ENCODE assay signal across 16 mouse cellular contexts in the genomic region with DNA sequence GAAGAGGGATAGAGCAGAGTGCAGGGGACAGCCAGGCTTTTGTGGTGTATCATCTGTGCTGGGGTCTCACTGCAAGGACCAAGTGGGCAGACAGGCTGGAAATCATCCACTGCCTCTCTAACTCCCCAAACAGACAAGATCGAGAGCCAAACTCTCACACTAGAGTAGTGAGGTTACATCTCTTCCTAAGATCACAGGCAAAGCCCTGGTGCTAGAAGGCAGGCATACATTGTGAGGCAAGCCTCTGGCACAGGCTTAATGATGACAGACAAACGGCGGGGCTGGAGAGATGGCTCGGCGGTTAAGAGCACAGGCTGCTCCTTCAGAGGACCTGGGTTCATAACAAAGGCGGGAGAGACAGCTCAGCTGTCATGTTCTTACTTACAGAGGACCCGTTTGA. TPM values are rescaled to one million over a fixed set of nuclear protein-coding genes. Genes with fewer than 3 reads are reported as not detected.
DNase-seq lines count a peak whose midpoint lies in the region; ATAC-seq and TF ChIP-seq lines count a peak whose summit lies in the region.
"Had no signal": no experiment of that assay in that cellular context is flagged by ENCODE, and none has a peak within 500 bp of the region (broad histone marks: within the 10 kb centered on the region; RNA-seq: fewer than 3 reads in every experiment).

No protein-coding gene starts in this region.

- no peaks in the 10 kb centered on the region for H3K27me3 ChIP-seq in hindbrain, embryonic 10.5 days (ENCODE audit: insufficient read depth, poor library complexity, severe bottlenecking)
- H3K27me3 ChIP-seq in hindbrain, embryonic 16.5 days (replicated peaks; ENCODE audit: control insufficient read depth, insufficient read depth, low read length) = no peaks in the 10 kb centered on the region
- H3K27me3 ChIP-seq in CH12.LX (replicated peaks) = no peaks in the 10 kb centered on the region
- H3K27me3 ChIP-seq in liver, postnatal 0 days (ENCODE audit: insufficient read depth, low read length) = no peaks in the 10 kb centered on the region
- H3K27me3 ChIP-seq in kidney, embryonic 15.5 days = no peaks in the 10 kb centered on the region
- H3K27me3 ChIP-seq: forebrain, embryonic 15.5 days; limb, embryonic 15.5 days had no signal

- no peak overlapping the region for H3K9ac ChIP-seq in hindbrain, embryonic 16.5 days (ENCODE audit: low read depth, low read length)
- peak overlapping the region; percentile 97 for H3K9ac ChIP-seq in CH12.LX (ENCODE audit: insufficient read depth, low read depth)
- peak overlapping the region; percentile 94 for H3K9ac ChIP-seq in liver, postnatal 0 days (replicated peaks)
- no peak overlapping the region for H3K9ac ChIP-seq in kidney, embryonic 15.5 days
- H3K9ac ChIP-seq: forebrain, embryonic 15.5 days; limb, embryonic 15.5 days had no signal

- peak overlapping the region; percentile 72 for H3K27ac ChIP-seq in hindbrain, embryonic 10.5 days
- no peak overlapping the region for H3K27ac ChIP-seq in hindbrain, embryonic 16.5 days (ENCODE audit: low read depth, low read length)
- peak overlapping the region; percentile 85 for H3K27ac ChIP-seq in CH12.LX (ENCODE audit: insufficient read depth, low read depth)
- H3K27ac ChIP-seq in bone marrow macrophage, adult 2 months (ENCODE audit: insufficient read depth, low read depth, low read length) = peak overlapping the region; percentile 71
- H3K27ac ChIP-seq in liver, postnatal 0 days (ENCODE audit: low read depth) = peak overlapping the region; percentile 96
- H3K27ac ChIP-seq in kidney, embryonic 15.5 days = no peak overlapping the region
- H3K27ac ChIP-seq: forebrain, embryonic 15.5 days had no signal

- no peak overlapping the region for H3K4me3 ChIP-seq in hindbrain, embryonic 10.5 days
- no peak overlapping the region for H3K4me3 ChIP-seq in hindbrain, embryonic 16.5 days (ENCODE audit: low read length)
- H3K4me3 ChIP-seq in CH12.LX (replicated peaks in 1 of 3; ENCODE audit: low read depth in 2 of 3, low read length in 2 of 3, poor library complexity in 1 of 3) = peak overlapping the region; percentile 25 to 85 (median 79)
- peak overlapping the region; percentile 12 for H3K4me3 ChIP-seq in bone marrow macrophage, adult 2 months (ENCODE audit: insufficient read depth, low read length)
- peak overlapping the region; percentile 78; the same call in 1 of the 2 replicates for H3K4me3 ChIP-seq in liver, postnatal 0 days (ENCODE audit: low read depth, low read length)
- H3K4me3 ChIP-seq in kidney, embryonic 15.5 days (replicated peaks) = no peak overlapping the region
- H3K4me3 ChIP-seq: forebrain, embryonic 15.5 days had no signal

- no peak for TF ChIP-seq POLR2A in CH12.LX (IDR thresholded peaks at IDR 0.05; ENCODE audit: low read depth, low read length)
- no peak for TF ChIP-seq POLR2A in bone marrow macrophage, adult 2 months (IDR thresholded peaks at IDR 0.05; ENCODE audit: borderline replicate concordance, low read depth, low read length)

- peaks cover 42% of the 10 kb centered on the region for H3K4me1 ChIP-seq in hindbrain, embryonic 10.5 days (replicated peaks)
- peaks cover 17% of the 10 kb centered on the region for H3K4me1 ChIP-seq in hindbrain, embryonic 16.5 days (ENCODE audit: control insufficient read depth, insufficient read depth, low read depth, low read length)
- H3K4me1 ChIP-seq in CH12.LX (ENCODE audit: control insufficient read depth in 1 of 2, insufficient read depth in 2 of 2) = peaks cover 15 to 39% of the 10 kb centered on the region in 2 experiments
- H3K4me1 ChIP-seq in bone marrow macrophage, adult 2 months (ENCODE audit: control insufficient read depth, insufficient read depth, low read length) = peaks cover 34% of the 10 kb centered on the region
- H3K4me1 ChIP-seq in liver, postnatal 0 days (ENCODE audit: insufficient read depth) = peaks cover 46% of the 10 kb centered on the region
- H3K4me1 ChIP-seq in kidney, embryonic 15.5 days = peaks cover 42% of the 10 kb centered on the region

- TF ChIP-seq RAD21 in CH12.LX (IDR thresholded peaks at IDR 0.05; ENCODE audit: low read depth, low read length) = no peak

- TF ChIP-seq EP300 in CH12.LX (IDR thresholded peaks at IDR 0.05; ENCODE audit: low read length) = no peak
- no peak for TF ChIP-seq EP300 in liver, postnatal 0 days (IDR thresholded peaks at IDR 0.05; ENCODE audit: low read depth)

- in situ Hi-C loops in CH12.LX (cut with MboI; ENCODE audit: low pct_ligation_motif_present, low pct_unique_long_range_greater_than_20kb, low sequenced_read_pairs) = no loop called here

- DNase-seq in hindbrain, embryonic 10.5 days (ENCODE audit: low spot score) = no peak
- no peak for DNase-seq in CH12.LX (ENCODE audit: extremely low read depth)
- no peak for DNase-seq in liver, postnatal 0 days
- DNase-seq in cerebellum, postnatal 10 days = no peak
- no peak for DNase-seq in layer of hippocampus, postnatal 36 days
- DNase-seq: adrenal gland, adult 8-10 months; cerebellum, adult 2 months; gastrocnemius, postnatal 14 days; kidney, postnatal 4 days; thymus, postnatal 36 days had no signal

- dilution Hi-C loops in CH12.LX (cut with MboI; ENCODE audit: extremely low pct_ligation_motif_present, extremely low pct_unique_long_range_greater_than_20kb, low sequenced_read_pairs) = no loop called here

- H3K36me3 ChIP-seq in hindbrain, embryonic 10.5 days = peaks cover 5% of the 10 kb centered on the region; the same call in 1 of the 2 replicates
- H3K36me3 ChIP-seq in hindbrain, embryonic 16.5 days (ENCODE audit: control insufficient read depth, insufficient read depth, low read length) = no peaks in the 10 kb centered on the region
- H3K36me3 ChIP-seq in CH12.LX (replicated peaks in 1 of 2; ENCODE audit: control insufficient read depth in 1 of 2, insufficient read depth in 1 of 2, low read length in 1 of 2) = peaks cover 0 to 10% of the 10 kb centered on the region in 2 experiments
- no peaks in the 10 kb centered on the region for H3K36me3 ChIP-seq in liver, postnatal 0 days (replicated peaks; ENCODE audit: insufficient read depth, low read length)
- H3K36me3 ChIP-seq in kidney, embryonic 15.5 days = no peaks in the 10 kb centered on the region
- H3K36me3 ChIP-seq: forebrain, embryonic 15.5 days had no signal

- no peak for ATAC-seq in hindbrain, embryonic 16.5 days
- no peak for ATAC-seq in liver, postnatal 0 days
- no peak for ATAC-seq in kidney, embryonic 15.5 days (replicated peaks; ENCODE audit: low FRiP score)
- ATAC-seq: forebrain, embryonic 15.5 days; intestine, embryonic 16.5 days had no signal

- no peak for TF ChIP-seq CTCF in CH12.LX (conservative IDR thresholded peaks at IDR 0.05 in 1 of 2, IDR thresholded peaks at IDR 0.05 in 1 of 2; ENCODE audit: low read depth in 2 of 2, low read length in 2 of 2)
- TF ChIP-seq CTCF in bone marrow macrophage, adult 2 months (IDR thresholded peaks at IDR 0.05; ENCODE audit: low read depth, low read length) = no peak
- TF ChIP-seq CTCF in liver, postnatal 0 days (IDR thresholded peaks at IDR 0.05; ENCODE audit: low read depth) = no peak

- 43% methylated on average over 7 of the region's 7 CpGs for WGBS in hindbrain, embryonic 10.5 days
- WGBS in hindbrain, embryonic 16.5 days = 35% methylated on average over 7 of the region's 7 CpGs
- 32% methylated on average over 7 of the region's 7 CpGs for WGBS in liver, postnatal 0 days (ENCODE audit: insufficient replicate concordance)
- 49% methylated on average over 7 of the region's 7 CpGs for WGBS in kidney, embryonic 15.5 days

- peaks cover 31% of the 10 kb centered on the region for H3K79me2 ChIP-seq in CH12.LX (replicated peaks; ENCODE audit: control insufficient read depth, extremely low read depth, insufficient read depth, poor library complexity, severe bottlenecking)

- H3K9me3 ChIP-seq in hindbrain, embryonic 10.5 days = no peaks in the 10 kb centered on the region
- no peaks in the 10 kb centered on the region for H3K9me3 ChIP-seq in hindbrain, embryonic 16.5 days (ENCODE audit: control insufficient read depth, low read length)
- H3K9me3 ChIP-seq in CH12.LX (replicated peaks; ENCODE audit: low read length) = no peaks in the 10 kb centered on the region
- H3K9me3 ChIP-seq in liver, postnatal 0 days (ENCODE audit: low read length) = no peaks in the 10 kb centered on the region
- no peaks in the 10 kb centered on the region for H3K9me3 ChIP-seq in kidney, embryonic 15.5 days (replicated peaks)
- H3K9me3 ChIP-seq: forebrain, embryonic 15.5 days; limb, embryonic 15.5 days had no signal

- H3K4me2 ChIP-seq in hindbrain, embryonic 16.5 days (ENCODE audit: low read length) = no peak overlapping the region
- peak overlapping the region; percentile 95 for H3K4me2 ChIP-seq in CH12.LX (ENCODE audit: insufficient read depth, low read depth, poor library complexity, severe bottlenecking)
- peak overlapping the region; percentile 87 for H3K4me2 ChIP-seq in liver, postnatal 0 days (ENCODE audit: low read depth, low read length)
- no peak overlapping the region for H3K4me2 ChIP-seq in kidney, embryonic 15.5 days
- H3K4me2 ChIP-seq: forebrain, embryonic 15.5 days had no signal

RNA-seq across cellular contexts. Expression of a gene that starts 1.1 kb away (rescaled TPM):
- polyA plus RNA-seq in hindbrain, embryonic 10.5 days (2016; fragmentation: Nextera tagmentation; extraction: Ambion mirVana) = 116 and 123 TPM in 2 replicates
- 97.4 and 102 TPM in 2 replicates for polyA plus RNA-seq in hindbrain, embryonic 16.5 days (2015; fragmentation: Nextera tagmentation; extraction: Ambion mirVana)
- 70.6 and 81.1 TPM in 2 replicates for total RNA-seq in CH12.LX (2012; rRNA removed)
- 96.7 and 105 TPM in 2 replicates for total RNA-seq in CH12.LX (2014; rRNA removed)
- 84.5 and 89.8 TPM in 2 replicates for polyA plus RNA-seq in CH12.LX (2012; ENCODE audit: insufficient read length, low read depth)
- 173 and 186 TPM in 2 replicates for polyA plus RNA-seq in bone marrow macrophage, adult 2 months (2012; ENCODE audit: insufficient read depth, insufficient read length, missing spikeins)
- polyA plus RNA-seq in liver, postnatal 0 days (2015; fragmentation: Nextera tagmentation; extraction: Ambion mirVana) = 124 and 125 TPM in 2 replicates
- 10 to 100 TPM; 59.4 to 62.9 TPM for total RNA-seq in layer of hippocampus, postnatal 36 days (2021)
- polyA plus RNA-seq in kidney, embryonic 15.5 days (2015; fragmentation: Nextera tagmentation; extraction: Ambion mirVana) = 169 and 181 TPM in 2 replicates

RNA-seq across cellular contexts. Expression of a gene that starts 6.5 kb away (rescaled TPM):
- polyA plus RNA-seq in hindbrain, embryonic 10.5 days (2016; fragmentation: Nextera tagmentation; extraction: Ambion mirVana) = 2.0 and 2.1 TPM in 2 replicates
- polyA plus RNA-seq in hindbrain, embryonic 16.5 days (2015; fragmentation: Nextera tagmentation; extraction: Ambion mirVana) = 0.35 TPM in 2 replicates
- total RNA-seq in CH12.LX (2012; rRNA removed) (1.9 and 2.5 TPM in 2 replicates), CH12.LX (2014; rRNA removed) (1.4 and 1.5 TPM in 2 replicates)
- polyA plus RNA-seq in CH12.LX (2012; ENCODE audit: insufficient read length, low read depth) = 3.6 and 4.1 TPM in 2 replicates
- polyA plus RNA-seq in bone marrow macrophage, adult 2 months (2012; ENCODE audit: insufficient read depth, insufficient read length, missing spikeins) = 11.1 and 15.4 TPM in 2 replicates
- polyA plus RNA-seq in liver, postnatal 0 days (2015; fragmentation: Nextera tagmentation; extraction: Ambion mirVana) = 1.2 TPM in 2 replicates
- 1 to 10 TPM in 1 of 2 experiments, under 1 TPM in 1; 0.94 to 1.4 TPM for total RNA-seq in layer of hippocampus, postnatal 36 days (2021)
- polyA plus RNA-seq in kidney, embryonic 15.5 days (2015; fragmentation: Nextera tagmentation; extraction: Ambion mirVana) = 6.2 and 6.5 TPM in 2 replicates

RNA-seq across cellular contexts. Expression of a gene that starts 31.6 kb away (rescaled TPM):
- 28.2 and 28.6 TPM in 2 replicates for polyA plus RNA-seq in hindbrain, embryonic 10.5 days (2016; fragmentation: Nextera tagmentation; extraction: Ambion mirVana)
- 77.6 and 79.9 TPM in 2 replicates for polyA plus RNA-seq in hindbrain, embryonic 16.5 days (2015; fragmentation: Nextera tagmentation; extraction: Ambion mirVana)
- total RNA-seq in CH12.LX (2012; rRNA removed) = 7.1 and 8.4 TPM in 2 replicates
- 7.1 and 8.5 TPM in 2 replicates for total RNA-seq in CH12.LX (2014; rRNA removed)
- polyA plus RNA-seq in CH12.LX (2012; ENCODE audit: insufficient read length, low read depth) = 8.8 and 9.1 TPM in 2 replicates
- polyA plus RNA-seq in bone marrow macrophage, adult 2 months (2012; ENCODE audit: insufficient read depth, insufficient read length, missing spikeins) = 15.6 and 16.6 TPM in 2 replicates
- 10.6 and 10.7 TPM in 2 replicates for polyA plus RNA-seq in liver, postnatal 0 days (2015; fragmentation: Nextera tagmentation; extraction: Ambion mirVana)
- 10 to 100 TPM; 19.8 to 22.2 TPM for total RNA-seq in layer of hippocampus, postnatal 36 days (2021)
- 21.6 and 22.5 TPM in 2 replicates for polyA plus RNA-seq in kidney, embryonic 15.5 days (2015; fragmentation: Nextera tagmentation; extraction: Ambion mirVana)

RNA-seq across cellular contexts. Expression of a gene that starts 32.3 kb away (rescaled TPM):
- 33.9 and 44.1 TPM in 2 replicates for polyA plus RNA-seq in hindbrain, embryonic 10.5 days (2016; fragmentation: Nextera tagmentation; extraction: Ambion mirVana)
- polyA plus RNA-seq in hindbrain, embryonic 16.5 days (2015; fragmentation: Nextera tagmentation; extraction: Ambion mirVana) = 35.8 and 36.3 TPM in 2 replicates
- total RNA-seq in CH12.LX (2012; rRNA removed) (4.9 and 5.4 TPM in 2 replicates), CH12.LX (2014; rRNA removed) (5.0 and 6.0 TPM in 2 replicates)
- polyA plus RNA-seq in CH12.LX (2012; ENCODE audit: insufficient read length, low read depth) = 8.7 and 14.4 TPM in 2 replicates
- polyA plus RNA-seq in bone marrow macrophage, adult 2 months (2012; ENCODE audit: insufficient read depth, insufficient read length, missing spikeins) = 50.7 and 70.7 TPM in 2 replicates
- polyA plus RNA-seq in liver, postnatal 0 days (2015; fragmentation: Nextera tagmentation; extraction: Ambion mirVana) = 41.4 and 42.8 TPM in 2 replicates
- 10 to 100 TPM; 19.3 to 19.4 TPM for total RNA-seq in layer of hippocampus, postnatal 36 days (2021)
- polyA plus RNA-seq in kidney, embryonic 15.5 days (2015; fragmentation: Nextera tagmentation; extraction: Ambion mirVana) = 39.2 and 46.2 TPM in 2 replicates

RNA-seq across cellular contexts. Expression of a gene that starts 43.5 kb away (rescaled TPM):
- polyA plus RNA-seq in hindbrain, embryonic 10.5 days (2016; fragmentation: Nextera tagmentation; extraction: Ambion mirVana) = 51.7 and 54.4 TPM in 2 replicates
- polyA plus RNA-seq in hindbrain, embryonic 16.5 days (2015; fragmentation: Nextera tagmentation; extraction: Ambion mirVana) = 36.0 and 44.3 TPM in 2 replicates
- total RNA-seq in CH12.LX (2012; rRNA removed) (33.7 and 36.1 TPM in 2 replicates), CH12.LX (2014; rRNA removed) (43.2 and 46.5 TPM in 2 replicates)
- 45.1 and 49.5 TPM in 2 replicates for polyA plus RNA-seq in CH12.LX (2012; ENCODE audit: insufficient read length, low read depth)
- 34.2 and 37.2 TPM in 2 replicates for polyA plus RNA-seq in bone marrow macrophage, adult 2 months (2012; ENCODE audit: insufficient read depth, insufficient read length, missing spikeins)
- polyA plus RNA-seq in liver, postnatal 0 days (2015; fragmentation: Nextera tagmentation; extraction: Ambion mirVana) = 6.3 and 6.6 TPM in 2 replicates
- total RNA-seq in layer of hippocampus, postnatal 36 days (2021) = 10 to 100 TPM; 36.0 to 40.2 TPM
- polyA plus RNA-seq in kidney, embryonic 15.5 days (2015; fragmentation: Nextera tagmentation; extraction: Ambion mirVana) = 42.6 and 45.2 TPM in 2 replicates

Comparison
In these comparisons a context has a peak if more than half of its experiments do, and no peak if none do; other contexts are left out.
1. H3K27ac ChIP-seq: peak in hindbrain, embryonic 10.5 days (single experiment), CH12.LX (single experiment), bone marrow macrophage, adult 2 months (single experiment) and liver, postnatal 0 days (single experiment); none in hindbrain, embryonic 16.5 days (single experiment) and kidney, embryonic 15.5 days (single experiment).
2. H3K4me3 ChIP-seq: peak in CH12.LX (3 of 3), bone marrow macrophage, adult 2 months (single experiment) and liver, postnatal 0 days (single experiment); none in hindbrain, embryonic 10.5 days (single experiment), hindbrain, embryonic 16.5 days (single experiment) and kidney, embryonic 15.5 days (single experiment).
3. H3K4me2 ChIP-seq: peak in CH12.LX (single experiment) and liver, postnatal 0 days (single experiment); none in hindbrain, embryonic 16.5 days (single experiment) and kidney, embryonic 15.5 days (single experiment).
4. H3K9ac ChIP-seq: peak in CH12.LX (single experiment) and liver, postnatal 0 days (single experiment); none in hindbrain, embryonic 16.5 days (single experiment) and kidney, embryonic 15.5 days (single experiment).